Mouse (Mus musculus): Measurements from ENCODE around the gene Stx8.

The Stx8 gene

DNA sequence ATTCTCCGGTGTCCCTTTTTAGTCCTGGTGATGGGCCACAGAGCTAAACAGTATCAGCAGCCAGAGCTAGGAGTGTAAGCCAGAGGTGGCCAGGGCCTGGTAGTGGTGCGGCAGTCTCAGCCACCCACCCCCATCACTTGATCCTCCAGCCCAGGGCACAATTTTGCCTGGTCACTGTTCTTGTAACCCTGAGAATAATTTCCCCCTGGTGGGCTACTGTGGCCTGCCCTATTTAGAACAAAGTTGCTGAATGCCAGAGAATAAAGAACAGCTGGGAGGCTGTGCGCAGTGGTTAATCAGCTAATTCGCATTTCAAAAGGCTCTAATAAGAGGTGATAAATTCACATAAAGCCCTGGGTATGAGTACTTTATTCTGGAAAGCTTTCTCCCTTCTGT is 180.5 kb downstream of the Stx8 start:
- DNase-seq = no peak

DNA sequence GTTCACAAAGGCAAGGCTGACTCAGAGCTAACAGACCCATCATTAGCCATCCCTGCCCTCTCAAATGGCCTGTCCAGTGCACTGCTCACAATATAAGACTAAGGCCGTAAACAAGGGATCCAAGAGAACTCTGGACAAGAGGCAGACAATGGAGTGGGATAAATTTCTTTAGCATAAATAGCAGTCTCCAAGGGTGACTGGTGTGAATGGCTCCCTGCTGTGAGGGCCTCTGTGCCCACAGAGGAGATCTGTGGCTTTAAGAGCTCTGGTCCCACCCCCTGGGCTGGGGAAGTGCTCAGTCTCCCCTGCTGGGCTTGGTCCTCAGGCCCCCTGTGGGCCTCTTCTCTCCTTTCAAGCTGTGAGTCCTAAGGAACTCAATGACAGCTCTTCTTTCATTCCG is 184.9 kb downstream of the Stx8 start:
- no peak for DNase-seq

DNA sequence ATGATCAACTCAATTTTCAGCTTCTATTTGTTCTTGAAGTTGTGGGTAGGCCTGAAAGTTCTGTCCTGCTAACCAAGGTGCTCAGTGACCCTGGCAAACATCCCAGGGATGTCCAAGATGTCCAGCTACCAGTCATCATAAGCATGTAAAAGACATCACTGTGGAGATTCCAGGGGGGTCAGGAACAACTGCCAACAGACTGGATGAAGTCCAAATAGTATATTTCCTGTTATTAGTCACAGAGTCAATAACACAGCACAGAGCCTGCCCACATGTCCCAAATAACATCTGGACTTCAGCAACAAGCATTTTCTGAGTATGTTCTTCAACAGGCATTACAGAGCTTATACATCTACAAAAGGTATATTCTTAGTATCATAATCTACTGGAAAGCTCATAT is 189.8 kb downstream of the Stx8 start:
- no peak for DNase-seq

DNA sequence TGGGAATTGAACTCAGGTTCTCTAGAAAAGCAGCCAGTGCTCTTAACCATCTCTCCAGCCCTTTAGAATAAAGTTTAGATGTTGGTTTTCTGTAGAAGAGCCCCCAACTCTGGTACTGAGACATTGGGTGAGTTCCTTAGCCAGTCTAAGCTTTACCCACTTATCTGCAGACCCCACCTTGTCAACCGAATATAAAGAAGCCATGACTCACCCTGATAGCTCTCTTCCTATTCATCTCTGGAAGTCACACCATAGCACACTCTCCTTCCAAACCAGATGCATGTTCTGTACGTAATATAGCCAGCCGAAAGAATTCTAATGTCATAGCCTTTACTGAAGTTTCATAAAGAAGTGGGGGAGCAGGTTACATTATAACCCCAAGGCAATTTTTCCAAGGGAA is 192.2 kb downstream of the Stx8 start:
- no peak for DNase-seq

DNA sequence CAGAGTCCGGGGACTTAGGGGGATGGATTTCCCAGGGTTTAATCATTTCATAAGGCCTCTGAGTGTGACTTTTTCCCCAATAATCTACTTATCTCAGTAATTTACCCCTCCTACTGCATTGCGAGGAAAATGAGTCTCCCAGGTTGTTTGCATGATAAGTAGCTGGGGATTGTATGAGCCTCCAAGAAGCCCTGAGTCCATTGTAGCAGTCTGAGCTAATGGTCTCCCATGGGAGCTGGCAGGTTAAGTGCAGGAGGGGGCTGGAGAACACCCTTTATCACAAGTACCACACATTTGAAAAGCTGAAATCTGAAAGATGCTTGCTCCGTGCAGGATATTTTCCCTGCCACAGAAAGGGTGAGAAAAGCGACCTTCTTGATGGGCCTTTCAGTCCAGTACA is 193.9 kb downstream of the Stx8 start:
- DNase-seq = no peak

DNA sequence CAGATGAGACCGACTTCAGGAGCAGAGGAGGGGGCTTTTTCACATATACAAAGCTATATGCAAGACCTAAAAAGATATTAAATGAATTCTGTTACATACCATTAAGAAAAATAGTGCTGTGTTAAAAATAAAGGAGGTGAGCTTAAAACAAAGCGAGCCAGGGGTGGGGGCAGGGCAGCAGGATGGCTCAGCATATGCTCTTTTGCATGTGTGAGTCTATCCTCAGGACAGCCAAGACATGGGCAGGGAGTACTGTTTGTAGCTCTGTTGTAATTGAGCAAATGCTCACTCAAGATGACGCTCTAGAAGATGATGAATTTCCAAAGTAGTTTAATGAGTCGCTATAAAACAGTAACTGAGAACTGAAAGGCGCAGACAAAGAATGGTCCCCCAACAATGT is 198.4 kb downstream of the Stx8 start:
- no peak for DNase-seq

DNA sequence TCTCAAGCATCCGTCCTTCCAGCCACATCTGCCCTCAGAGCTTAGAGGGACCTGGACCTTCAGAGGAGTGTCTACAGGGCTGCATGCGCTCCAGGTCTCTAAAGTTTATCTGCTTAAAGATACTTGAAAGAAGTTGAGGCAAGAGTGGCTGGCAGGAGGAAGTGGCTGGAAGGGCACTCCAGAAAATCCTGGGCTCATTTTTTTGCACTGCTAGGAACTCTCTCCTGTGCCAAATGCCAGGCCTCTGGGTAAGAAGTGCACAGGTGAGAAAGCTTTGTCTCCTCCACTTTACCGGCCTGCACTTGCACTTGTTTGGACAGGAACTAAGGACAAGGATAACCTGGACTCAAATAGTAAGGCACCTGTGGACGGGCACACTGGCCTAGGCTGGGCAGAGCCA is 202.4 kb downstream of the Stx8 start:
- no peak for DNase-seq

DNA sequence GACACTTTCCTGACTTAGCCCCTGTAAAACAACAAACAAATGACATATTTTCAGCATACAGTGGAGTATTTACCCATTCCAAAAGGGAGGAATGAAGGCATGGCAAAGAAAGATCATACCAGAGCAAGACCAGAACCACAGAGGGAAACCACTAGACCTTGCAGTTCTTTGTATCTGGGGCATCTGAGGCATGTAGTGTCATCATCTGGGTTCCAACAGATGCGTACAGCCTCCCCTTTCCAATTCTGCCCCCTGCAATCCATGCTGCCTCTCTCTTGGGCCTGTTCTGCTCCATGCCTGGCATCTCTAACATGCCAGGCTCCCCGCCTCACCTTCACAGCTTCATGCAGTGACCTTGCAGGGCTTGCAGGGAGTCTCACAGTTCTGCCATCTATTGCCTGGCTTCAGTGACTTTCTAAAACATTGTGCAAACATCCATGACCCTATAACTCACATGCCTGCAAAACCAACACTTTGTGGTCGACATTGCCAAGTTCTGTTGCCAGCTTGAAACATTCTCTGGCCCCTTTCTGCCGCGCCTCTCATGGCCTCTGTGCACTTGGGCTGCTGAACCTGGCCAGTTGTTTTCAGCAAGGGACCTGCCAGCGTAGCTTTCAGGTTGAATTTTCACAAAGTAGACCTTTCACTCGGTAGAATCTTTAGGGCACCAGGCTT is 206.1 kb downstream of the Stx8 start:
- DNase-seq = no peak

DNA sequence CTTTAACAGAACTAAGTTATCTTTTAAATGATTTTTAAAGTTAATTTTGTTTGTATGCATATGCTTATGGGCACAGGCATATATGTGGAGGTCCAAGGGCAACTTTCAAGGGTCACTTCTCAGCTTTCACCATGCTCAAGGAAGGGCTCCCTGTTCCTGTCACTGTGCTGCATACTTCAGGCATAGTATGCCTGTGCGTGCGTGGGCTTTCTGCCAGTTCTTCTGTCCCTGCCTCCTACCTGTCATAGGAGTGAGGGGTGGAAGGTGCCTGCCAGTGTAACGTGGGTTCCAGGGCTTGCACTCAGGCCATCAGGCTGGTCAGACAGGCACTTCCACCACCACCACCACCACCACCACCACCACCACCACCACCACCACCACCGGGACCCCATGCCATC is 206.7 kb downstream of the Stx8 start:
- DNase-seq = no peak

DNA sequence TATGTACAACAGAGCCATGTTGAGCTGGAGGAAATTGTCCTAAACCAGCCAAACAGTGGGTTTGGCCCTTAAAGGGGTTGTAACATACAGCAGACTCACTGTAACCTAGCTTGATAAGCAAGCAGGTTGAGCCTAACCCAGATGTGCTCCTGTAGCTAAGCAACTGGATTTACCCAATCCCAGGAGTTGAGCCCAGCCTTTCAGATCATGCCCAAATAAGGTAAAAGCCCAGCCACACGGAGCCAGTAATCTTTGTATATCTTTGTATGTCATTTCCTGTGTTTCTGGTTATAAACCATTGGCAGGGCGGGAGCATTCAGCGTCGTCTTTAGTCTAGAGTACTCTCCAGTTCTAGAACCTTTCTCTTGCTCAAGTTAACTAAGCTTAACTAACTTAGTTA is 210.6 kb downstream of the Stx8 start:
- DNase-seq = no peak

DNA sequence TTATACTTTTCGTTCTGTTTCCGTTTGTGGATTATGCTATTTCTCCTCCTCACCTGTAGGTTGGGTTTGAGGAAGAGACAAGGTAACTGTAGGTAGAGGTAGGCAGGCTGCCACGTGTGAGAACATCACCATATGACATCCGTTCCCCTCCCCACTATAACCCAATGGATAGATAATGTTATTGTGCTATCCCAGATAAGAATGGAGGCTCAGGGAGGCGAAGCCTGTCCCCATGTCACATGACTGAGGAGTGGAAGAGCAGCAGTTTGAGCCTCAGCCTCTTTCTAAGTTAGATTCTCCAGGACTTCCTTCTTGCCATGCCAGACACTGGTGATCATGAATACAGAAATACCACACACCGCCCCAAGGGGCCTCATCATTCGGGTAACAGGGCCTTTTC is 211.4 kb downstream of the Stx8 start:
- DNase-seq = no peak

DNA sequence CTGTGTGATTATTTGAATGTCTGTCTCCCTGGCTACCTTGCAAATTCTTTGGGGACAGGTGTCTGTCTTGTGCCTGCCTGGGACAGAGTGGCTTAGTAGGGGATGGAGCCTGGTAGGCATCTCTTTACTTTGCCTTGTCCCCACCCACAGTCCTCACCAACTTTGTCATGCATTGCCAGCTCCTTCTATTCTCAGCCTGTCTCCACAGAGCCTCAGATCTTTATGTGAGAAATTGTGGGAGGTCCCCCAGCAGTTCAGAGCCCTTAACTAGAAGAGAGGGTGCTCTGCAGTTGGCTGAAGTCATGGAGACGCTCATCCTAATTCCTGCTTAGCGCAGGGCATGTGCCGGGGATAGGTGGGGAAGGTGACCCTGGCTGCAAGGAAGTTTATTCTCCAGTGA is 219.7 kb downstream of the Stx8 start:
- DNase-seq = no peak

DNA sequence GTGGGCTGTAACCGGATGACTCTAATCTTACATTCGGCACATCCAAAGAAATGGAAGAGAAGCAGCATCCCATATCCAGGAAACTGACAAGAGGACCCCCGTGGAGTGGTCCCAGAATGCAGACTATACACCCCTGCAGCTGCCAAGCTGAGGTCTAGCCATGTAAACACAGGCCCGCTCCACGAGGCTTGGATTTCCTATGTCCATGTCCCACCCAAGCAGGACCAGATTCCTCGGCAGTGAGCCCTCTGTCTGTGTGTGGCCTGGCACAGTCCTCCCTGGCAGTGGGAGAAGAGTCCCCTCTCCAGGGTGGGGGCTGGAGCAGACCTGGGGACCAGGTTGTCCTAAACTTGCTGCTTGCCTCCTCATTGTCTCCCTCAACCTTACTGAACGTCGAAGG is 221.2 kb downstream of the Stx8 start:
- DNase-seq = no peak

DNA sequence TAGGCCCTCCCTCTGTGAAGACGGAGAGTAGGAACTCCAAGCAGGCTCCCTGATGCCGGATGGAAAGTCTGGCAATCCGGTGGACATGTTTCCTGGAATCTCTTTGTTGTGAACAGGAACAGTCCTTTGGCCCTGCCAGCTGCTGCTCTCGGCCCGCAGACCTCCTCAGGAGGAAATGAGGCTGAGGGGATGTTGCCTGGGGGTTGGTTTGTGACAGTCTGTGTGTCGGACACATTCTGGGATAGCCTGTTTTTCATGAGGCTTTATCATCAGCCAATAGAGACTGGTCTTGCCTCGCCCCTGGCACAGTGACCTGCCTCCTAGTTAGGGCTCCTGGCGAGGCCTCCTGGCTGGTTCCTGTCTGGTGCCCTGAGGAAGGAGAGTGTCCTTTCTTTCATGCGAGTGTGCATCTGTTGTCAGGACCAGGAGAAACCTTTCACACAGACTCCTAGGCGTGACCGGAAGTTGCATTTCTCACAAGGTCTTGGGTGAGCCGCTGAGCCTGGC is 222.8 kb downstream of the Stx8 start:
- DNase-seq = no peak

DNA sequence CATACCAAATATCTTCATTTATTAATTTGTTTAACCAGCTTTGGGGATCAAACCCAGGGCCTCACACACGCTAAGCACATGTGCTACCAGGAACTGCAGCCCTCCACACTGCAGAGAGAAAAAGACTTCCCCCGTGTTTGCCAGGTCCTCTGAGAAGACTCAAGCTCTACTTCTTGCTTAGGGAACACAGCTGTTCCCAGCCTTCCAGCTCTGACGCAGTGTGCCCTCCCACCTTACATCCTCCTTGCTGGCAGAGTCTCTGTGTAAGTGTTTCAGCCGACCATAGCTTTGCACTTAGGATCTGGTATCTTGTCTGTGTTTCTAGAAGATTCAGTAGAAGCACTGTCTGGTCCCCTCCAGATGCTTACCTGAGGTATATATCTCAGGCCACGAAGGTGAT is 224.9 kb downstream of the Stx8 start:
- no peak for DNase-seq

DNA sequence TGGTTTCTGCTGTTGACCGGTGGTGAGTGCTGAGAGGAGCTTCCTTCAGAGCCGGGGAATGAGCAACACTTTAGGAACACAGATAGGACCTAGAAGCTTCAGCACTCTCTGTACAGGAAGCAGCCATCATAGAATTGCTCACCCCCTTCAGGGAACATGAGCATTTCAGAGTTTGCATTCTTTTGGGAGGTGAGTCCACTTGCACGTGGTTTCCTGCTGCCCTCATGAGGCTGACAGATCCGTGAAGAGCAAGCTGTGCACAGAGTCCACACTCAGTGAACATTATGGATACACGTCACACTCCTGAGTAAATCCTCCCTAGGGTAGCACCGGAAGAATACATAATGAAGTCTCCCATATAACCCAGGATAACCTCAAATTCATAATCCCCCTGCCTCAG is 229.2 kb downstream of the Stx8 start:
- DNase-seq = no peak

DNA sequence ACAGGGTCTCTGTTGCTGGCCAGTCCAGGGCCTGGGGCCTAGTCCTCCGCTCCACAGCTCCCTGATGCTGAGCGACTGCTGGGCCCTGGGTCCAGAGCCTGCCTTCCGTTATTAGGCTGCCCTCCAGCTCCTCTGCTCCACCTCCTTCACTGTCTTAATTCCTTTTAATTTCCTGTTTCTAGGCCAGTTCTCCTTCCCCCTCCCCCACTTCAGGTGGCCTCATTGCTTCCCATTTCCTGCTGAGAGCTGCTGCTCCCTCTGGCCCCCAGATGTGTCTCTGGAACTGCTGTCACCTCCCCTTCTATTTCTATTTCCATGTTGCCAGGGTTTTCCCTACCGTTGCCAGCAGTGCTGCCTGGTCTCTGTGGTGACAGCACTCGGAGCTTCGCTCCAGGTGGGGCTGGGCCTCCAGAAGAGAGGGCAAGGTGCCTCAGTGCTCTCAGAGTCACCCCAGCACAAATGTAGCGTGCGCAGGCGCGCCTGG is 229.7 kb downstream of the Stx8 start:
- DNase-seq = no peak

DNA sequence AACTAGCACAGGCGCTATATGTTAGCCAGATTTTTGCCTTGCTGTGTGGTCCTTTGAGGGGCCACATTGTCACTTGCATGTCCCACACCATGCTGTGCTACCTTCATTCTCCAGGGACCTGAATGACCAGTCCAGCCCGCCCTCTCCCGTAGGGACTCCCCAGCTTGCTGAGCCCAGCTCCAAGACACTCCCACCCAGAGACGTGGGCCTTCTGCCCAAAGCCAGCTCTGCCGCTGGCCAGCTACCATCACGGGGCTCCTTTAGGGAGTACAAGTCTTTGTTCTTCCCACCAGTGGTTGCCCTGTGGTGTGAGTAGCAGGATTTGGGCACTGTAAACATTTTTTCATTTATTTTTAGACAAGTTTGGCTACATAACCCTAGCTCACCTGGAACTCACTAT is 230.6 kb downstream of the Stx8 start:
- DNase-seq = no peak

DNA sequence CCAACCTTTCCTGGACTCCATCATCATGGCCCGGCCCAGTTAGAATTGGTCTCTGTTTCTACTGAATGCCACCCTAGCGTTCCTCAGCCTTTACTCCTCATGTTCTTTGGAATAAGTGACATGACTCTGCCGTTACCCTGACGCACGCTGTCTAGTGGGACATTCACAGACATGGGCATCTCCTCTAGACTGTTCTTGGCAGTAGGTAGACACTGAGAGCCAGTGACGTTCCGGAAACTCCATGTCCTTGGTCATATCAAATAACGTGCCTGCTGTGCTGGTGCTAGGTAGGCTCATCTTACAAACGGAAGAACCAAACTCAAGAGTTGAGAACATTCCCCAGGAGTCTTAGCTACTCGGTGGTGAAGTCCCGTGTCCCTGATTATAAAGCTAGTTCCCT is 231.5 kb downstream of the Stx8 start:
- DNase-seq = no peak

DNA sequence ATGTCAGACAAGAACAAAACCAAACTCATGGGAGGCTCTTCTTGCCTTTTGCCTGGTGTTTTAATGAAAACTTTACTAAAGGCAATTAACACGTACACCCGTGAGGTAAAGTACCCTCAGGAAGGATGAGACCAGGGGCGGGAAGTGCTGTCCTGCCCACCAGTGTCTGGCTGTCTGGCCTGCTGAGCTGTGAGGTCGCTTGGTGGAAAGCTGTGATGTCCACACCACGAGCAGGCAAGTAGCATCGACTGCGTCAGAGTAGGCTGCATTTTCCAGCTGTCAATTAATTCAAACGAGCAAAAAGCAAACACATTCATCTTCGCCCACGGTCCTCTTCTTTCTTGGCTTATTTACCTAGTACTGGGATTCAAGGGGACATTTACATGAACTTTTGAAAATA is 232.7 kb downstream of the Stx8 start:
- no peak for DNase-seq

DNA sequence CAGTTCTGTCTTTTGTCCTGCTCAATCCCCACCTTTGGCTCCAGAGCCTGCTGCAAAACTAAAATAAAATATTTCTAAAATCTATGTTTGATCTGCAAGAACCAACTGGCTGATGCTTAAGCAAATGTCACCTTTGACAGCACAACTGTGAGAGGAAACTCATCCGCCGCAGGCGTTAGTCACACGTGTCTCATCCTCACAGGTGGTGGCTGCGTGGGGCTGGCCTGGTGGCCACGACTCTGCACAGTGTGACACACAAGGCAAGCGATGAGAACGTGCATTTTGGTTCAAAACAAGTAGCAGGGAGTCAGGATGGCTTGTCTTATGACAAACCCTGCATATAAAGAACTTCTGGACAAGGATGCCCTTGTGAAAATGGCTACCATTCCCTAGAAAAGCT is 233.1 kb downstream of the Stx8 start:
- DNase-seq = no peak

DNA sequence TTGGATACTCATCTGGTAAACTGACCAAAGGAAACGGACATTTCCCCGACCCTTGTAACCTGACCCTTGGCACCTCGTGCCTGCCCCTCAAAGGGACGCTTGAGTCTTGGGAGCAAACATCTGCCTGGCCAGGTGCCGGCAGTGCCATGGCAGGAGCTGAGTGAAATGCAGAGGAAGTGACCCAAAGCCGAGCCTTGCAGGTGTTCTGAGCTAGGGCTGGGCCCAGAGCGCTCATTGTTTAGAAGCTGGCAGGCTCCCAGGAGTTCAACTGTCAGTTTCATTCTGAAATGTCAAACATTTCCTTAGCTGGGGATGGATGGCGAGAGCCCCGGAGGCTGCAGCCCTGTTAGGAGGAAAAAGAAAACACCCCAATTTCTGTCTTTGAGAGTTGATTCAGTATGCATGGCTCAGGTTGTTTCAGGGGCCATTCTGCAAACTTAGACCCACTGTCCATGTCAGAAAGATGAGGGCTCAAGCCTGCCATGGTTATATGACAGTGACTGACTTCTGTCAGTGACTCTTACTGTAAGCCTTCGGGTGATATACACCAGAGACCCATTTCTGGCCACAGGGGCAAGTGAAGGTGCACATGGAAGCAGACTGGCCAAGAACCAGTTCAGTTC is 233.9 kb downstream of the Stx8 start:
- no peak for DNase-seq

DNA sequence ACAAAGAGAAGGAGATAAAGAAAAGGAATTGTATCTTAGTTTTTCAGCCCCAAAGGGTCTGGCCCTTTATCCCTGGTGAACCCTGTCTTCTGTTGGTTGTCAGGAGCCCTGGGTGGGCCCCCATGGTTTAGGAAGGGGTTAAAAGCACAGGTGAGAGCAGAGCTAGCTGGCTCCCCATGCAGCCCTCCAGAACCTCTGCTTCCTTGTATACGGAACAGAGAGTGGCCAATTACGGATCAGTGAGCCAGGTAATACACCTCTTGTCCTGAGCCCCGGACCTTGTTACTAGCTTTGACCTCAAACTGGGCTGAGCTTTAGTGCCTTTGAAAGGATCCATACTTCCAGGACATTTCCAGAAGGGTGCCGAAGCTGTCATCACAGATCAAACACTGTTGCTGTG is 234.5 kb downstream of the Stx8 start:
- DNase-seq = no peak

DNA sequence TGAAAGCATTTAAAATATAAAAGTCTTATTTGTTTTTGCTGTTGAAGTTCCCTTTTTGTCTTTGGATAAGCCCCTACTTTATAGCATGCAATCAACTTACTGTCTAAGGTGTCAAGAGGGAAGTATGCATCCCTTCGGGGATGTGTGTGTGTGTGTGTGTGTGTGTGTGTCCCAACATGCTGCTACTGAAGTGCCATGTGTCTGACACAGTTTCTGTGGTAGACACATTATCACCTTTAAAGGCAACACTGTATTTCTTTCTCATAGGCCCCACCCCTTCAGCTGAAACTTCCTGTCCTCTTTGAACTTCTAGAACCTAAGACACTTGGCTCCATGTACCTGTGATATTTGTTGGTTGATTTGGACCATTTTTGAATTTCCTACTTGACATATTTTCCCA is 235.1 kb downstream of the Stx8 start:
- DNase-seq = no peak
